Mouse (Mus musculus): ENCODE results near the gene Cap2. TPM values are rescaled to one million over a fixed set of nuclear protein-coding genes. Genes with fewer than 3 reads are reported as not detected.

Cap2 gene
- total RNA-seq, 2 experiments from 2014 or later, result 170 to 199 TPM

DNA sequence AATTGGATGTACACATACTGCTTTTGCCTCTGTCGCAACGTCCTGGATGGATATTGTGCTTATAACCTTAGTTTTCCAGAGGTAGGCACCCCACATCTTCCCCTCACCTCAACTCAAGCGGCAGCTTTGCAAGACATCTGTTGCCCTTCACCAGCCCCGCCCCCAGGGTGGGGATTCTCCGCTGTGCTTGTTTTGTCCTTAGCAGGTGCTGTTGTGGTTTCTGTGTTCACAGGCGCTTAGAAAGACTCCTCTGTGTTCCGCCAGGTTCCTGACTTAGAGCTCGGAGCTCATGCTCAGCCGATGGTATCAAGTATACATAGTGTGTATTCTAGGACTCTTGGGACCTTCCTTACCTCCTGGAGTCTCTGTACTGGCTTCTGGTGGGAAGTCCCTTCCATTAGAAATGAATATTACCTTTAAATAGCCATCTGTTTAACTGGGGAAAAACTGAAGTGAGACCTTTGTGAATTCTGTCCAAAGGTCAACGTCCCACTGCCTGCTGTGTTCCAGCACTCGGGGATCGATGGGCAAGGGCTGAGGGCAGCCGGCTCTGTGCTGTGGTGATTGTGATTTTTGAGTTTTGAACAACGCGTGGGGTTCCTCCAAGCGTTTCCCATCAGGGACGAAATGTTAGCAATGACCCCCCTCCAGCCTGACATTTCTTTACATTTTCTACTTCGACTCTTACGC, 115.2 kb downstream of the Cap2 start:
- intact Hi-C loops (cut with DNase I), result no loop called here
- DNase-seq (ENCODE audit: low spot score in 2 of 2), result no peak

DNA sequence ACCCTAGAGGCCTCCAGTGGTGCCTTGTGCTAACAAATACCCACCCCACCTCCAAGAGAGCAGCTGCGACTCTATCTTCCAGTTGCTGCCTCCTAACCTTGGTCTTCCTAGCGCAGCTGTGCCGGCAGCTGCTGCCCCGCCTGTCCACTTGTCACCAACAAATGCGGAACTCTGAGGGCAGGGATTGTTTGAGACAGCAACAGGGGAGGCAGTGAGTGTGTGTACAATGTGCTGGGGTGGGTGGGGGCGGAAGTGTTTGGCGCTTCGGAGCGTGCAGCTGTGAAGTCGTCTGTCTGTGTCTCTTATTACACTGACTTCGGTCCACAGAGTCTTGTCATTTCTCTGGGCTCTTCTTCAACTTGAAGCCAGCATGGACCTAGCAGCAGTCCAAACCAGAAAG, 118.0 kb downstream of the Cap2 start:
- intact Hi-C loops (cut with DNase I), result no loop called here
- peak in 1 of 2 experiments; percentile 19 for DNase-seq (ENCODE audit: low spot score in 2 of 2)

DNA sequence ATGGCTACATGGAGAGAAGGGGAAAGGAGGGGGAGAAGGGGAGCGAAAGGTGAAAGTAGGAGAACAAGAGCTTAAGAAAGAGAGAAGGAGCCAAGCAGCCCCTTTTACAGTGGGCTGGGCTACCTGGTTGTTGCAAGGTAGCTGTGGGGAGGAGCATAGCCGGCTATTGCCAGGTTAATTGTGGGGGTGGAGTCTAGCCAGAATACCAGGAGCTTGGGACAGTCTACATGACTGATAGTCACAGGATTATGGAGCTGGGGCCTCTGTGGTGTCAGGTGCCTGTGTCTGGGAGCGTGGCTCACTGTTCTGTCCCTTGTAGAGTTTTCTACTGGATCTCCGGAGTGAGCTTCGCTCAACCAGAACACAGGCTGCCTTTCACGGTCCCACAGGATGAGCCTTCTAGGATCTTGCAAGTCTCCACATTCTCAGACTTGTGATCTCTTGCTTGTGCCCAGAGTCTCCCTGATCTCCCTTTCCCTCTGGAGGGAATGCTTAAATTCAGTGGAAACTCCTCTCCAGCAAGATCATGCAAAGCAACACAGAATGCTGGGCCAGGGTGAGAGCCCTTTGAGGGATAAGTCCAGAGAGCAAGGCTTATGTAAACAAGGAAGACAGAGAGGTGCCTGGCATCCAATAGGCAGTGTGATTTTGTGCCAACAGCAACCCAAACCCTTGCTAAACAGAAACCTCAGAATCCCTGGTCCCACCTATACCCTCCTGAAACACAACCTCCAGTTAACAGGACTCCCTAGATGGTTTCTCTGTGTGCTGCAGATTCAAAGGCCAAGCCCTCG, 119.5 kb downstream of the Cap2 start:
- intact Hi-C loops (cut with DNase I), result no loop called here
- DNase-seq (ENCODE audit: low spot score in 2 of 2), result no peak

DNA sequence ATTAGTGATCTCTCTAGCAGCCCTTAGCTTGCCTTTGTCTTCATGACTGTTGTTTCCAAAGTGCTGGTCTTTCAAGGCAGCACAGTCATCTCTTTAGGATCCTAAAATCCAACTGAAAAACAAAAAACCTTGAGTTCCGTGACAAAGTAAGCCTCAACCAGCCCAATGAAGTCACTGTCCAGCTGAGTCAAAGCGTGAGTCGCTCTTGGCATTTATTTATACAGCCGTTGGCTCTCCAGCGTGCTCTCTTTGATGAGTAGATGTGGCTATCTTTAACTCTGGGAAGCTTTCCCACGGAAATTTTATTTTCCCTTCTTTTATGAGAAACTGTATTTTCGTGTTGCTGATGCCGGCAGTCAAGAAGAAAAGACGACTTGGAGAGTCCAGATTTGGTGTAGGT, 125.0 kb downstream of the Cap2 start:
- intact Hi-C loops (cut with DNase I), result no loop called here
- DNase-seq (ENCODE audit: low spot score in 2 of 2), result peak in 1 of 2 experiments; percentile 49

DNA sequence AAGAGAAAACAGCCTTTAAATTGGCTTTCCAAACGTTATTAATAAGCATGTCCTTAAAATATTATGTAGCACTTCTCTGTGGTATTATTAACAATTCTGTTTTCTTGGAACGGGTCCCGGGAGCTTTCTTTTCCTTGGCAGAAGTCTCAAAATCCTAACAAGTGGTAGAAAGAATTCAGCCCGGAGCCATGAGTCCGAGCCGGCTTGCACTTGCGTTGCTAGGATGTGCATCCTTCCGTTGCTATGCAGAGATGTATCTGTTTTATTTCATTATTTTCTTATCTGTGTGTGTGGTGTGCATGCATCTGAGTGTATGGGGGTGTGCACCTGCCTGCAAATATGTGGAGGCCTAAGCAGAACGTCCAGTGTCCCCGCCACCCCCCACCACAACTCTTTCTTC, 126.2 kb downstream of the Cap2 start:
- intact Hi-C loops (cut with DNase I), result no loop called here
- peak; percentile 59 to 75 for DNase-seq (ENCODE audit: low spot score in 2 of 2)

DNA sequence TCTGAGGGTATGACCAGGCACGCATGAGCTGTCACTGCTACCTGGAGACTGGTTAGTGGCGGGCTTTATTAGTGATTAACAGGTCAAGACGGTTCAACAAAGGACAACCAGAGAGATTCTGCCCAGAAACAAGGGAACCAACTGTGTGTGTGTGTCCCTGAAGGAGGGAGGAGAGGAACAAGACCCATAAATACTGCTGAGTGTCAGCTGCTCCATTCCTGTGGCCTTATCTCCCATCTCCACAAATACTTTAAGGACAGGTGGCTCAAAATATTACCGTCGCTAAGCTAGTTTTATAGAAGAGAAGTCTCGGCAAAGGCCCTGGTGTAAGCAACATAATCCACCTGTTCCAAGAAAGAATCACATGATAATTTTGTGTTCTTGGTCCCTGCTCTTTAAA, 127.7 kb downstream of the Cap2 start:
- DNase-seq (ENCODE audit: low spot score in 2 of 2), result no peak
- intact Hi-C loops (cut with DNase I), result no loop called here

DNA sequence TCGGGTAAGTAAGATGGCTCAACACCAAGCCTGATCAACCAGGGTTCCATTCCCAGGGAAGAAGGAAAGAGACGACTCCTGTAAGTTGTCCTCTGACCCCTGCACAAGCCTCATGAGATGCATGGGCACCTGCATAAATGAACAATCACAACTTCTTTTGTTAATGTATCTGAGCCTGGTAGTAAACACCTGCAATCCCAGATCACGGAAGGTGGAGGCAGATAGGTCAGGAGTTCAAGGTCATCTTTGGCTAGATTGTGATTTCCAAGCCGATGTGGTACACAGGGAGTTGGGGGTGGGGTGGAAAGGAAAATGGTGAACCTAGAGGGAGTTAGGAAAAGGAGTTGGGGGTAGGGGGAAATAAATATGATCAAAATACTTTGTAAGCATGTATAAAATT, 131.1 kb downstream of the Cap2 start:
- DNase-seq (ENCODE audit: low spot score in 2 of 2), result no peak
- intact Hi-C loops (cut with DNase I), result no loop called here

DNA sequence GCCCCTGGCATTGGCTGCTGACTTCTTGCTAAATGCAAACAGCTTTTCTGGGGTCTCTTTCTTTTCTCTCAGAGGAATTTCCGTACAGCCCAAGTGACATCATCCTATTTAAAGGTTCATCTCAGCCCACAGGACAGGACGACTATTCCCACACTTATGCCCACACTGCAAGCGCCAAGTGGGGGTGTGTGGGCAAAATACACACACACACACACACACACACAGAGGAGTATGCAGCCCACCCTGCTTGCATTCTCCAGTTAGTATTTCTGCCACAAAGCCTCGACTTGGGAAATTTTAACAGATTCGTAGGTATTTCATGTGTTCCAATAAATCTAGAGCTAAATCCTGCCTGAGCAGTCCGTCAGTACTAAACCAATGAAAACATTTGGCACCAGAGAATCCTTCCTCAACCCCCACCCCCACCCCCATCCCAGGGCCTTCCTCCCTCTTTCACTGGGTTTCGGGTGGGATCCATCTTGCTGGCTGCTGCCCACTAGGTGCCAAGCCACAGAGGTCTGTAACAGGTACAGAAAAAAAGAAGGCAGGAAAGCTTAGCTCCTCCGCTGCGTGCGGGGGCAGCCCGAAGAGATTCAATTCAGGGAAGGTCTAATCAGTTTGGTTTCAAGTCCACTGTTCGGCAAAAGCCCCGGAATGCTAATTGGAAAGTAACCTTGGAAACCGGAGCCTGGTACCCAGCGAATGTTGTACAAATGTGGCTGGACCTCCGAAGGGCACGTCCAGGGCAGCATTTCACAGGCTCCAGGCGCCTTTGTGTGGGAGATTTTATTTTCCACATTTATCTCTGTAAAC, 131.9 kb downstream of the Cap2 start:
- intact Hi-C loops (cut with DNase I), result no loop called here
- DNase-seq (ENCODE audit: low spot score in 2 of 2), result peak; percentile 61 to 75

DNA sequence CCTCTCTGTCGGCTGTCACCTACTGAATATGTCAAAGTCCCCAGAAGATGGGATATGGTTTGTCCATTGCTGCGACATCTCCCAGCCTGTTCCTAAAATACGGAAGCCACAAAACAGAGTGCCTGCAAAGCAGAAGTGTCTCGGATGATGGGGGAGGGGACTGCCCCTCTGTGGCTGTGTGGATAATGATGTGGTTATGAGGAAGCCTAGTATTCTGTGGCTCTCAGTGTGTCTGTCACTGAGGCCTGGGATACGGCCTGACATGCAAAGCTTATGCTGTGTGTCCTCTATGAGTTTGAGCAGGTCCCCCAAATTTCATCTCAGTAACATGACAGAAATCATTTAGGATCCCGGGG, 132.5 kb downstream of the Cap2 start:
- peak; percentile 61 to 63 for DNase-seq (ENCODE audit: low spot score in 2 of 2)
- intact Hi-C loops (cut with DNase I), result no loop called here

DNA sequence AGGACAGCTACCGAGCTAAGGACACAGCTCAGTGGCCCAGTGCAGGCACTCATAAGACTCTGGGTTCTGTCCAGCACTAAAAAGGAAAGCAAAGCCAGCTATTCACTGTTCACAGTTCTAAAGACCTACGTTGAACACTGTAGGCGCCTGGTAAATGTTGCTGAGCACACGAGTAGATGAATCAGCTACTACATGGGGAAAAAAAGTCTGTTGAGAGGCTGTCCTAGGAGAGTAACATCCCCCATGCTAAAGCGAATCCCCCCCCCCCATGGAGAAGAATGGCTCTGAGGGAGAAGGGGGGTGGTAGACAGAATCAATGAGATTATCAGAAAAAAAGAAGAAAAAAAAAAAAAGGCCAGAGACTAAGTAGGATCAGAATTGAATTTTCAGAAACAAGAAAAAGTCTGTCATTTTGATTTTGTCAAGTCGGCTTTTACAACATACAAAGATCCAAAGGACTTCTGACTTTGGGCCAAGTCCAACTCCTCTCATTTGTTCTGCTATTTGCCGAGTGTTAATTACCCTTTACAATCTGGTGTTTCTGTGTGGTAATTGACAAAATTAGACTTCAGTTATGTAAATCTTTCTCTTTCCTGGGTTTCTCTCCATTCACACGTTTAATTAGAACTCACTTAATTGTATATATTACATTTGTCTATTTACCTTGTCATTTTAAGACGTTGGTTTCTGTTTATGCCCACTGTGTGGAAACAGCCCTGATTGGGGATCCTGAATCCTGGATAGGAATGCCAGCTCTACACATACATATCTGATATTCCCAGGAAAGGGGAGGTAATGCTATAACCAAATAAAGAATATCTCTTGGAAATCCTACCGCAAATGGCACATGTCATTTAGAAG, 139.2 kb downstream of the Cap2 start:
- intact Hi-C loops (cut with DNase I), result no loop called here
- DNase-seq (ENCODE audit: low spot score in 2 of 2), result peak in 1 of 2 experiments; percentile 28

DNA sequence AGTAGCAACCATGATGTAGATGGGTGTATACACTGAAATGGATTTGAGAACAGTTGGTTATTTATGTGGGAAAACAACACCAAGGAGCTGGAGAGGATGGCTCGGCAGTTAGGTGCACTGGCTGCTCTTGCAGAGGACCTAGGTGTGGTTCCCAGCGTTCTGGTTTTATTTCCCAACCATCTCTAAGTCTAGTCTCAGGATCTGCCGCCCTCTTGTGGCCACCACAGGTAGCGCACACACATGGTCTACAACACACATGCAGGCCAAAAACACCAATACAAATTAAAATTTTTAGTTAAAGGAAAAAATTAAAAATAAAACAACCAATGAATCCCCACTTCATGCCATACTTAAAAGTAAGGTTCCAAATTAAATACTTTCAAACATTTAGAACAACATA, 140.7 kb downstream of the Cap2 start:
- intact Hi-C loops (cut with DNase I), result no loop called here
- DNase-seq (ENCODE audit: low spot score in 2 of 2), result no peak

DNA sequence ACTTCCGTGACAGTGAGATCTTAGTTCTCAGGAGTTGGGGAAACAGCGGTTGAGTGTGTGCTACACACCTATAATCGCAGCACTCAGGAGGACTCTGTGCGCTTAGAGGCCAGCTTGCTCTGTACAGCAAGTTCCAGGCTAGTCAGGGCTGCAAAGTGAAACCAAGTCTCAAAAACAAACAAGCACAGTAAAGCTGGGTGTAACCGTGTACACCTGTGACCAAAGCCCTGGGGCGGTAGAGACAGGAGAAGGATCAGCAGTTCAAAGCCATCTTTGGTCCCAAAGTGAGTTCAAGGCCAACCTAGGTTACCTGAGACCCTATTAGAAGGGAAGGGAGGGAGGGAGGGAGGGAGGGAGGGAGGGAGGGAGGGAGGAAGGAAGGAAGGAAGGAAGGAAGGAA, 142.5 kb downstream of the Cap2 start:
- intact Hi-C loops (cut with DNase I), result no loop called here
- DNase-seq (ENCODE audit: low spot score in 2 of 2), result no peak

DNA sequence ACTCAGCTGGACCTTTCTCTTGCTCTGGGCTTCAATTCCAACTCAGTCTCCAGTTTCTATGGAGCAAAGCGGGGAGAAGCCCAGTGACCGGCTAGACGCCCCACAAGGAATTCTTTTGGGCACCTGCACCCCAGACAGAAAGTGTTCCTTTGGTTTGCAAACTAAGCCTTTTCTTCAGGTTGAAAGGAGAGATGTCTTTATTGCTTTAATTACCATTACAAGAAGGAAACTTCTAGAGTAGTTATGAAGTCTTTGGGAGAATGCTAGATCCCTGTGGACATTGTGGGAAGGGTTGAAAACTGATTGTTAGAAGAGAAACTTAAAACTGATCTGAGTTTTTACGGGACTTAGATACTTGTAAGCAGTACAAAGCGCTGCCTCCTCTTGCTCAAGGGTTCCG, 143.8 kb downstream of the Cap2 start:
- intact Hi-C loops (cut with DNase I), result no loop called here
- DNase-seq (ENCODE audit: low spot score in 2 of 2), result no peak

DNA sequence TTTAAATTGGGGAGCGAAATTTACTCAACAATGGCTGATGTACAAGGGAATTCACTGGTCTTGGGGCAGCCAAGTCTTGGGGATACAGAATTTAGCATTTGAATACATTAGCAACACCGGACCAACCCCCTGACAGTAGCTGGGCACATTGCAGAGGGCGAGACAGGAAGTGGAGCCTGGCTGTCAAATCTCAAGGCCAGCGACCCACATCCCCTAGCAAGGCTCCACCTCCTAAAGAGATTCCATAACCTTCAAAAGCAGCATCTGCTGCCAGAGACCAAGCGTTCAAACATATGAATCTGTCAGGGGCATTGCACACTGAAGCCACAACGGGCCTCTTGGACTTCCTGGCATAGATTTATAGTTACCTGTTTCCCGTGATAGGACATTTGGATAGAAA, 150.2 kb downstream of the Cap2 start:
- intact Hi-C loops (cut with DNase I), result no loop called here
- DNase-seq (ENCODE audit: low spot score in 2 of 2), result no peak

DNA sequence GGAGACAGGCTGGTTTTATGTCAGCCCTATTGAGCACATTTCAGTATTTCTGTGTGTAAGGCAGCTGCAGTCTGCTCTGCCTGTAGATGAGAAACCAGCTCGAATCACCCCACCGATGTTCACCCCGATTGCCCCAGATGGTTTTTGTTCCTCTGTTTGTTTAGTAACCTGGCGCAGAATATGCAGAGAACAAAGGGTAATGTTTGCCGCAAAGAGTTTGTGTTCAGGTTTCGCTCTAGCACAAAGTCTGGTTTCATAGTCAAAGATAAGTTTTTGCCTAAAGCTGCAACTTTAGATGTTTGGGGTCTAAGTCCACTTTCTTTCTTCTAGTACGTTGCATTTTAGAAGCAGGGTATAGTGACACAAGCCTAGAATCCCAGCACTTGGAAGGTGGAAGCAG, 151.0 kb downstream of the Cap2 start:
- no peak for DNase-seq (ENCODE audit: low spot score in 2 of 2)
- intact Hi-C loops (cut with DNase I), result no loop called here

DNA sequence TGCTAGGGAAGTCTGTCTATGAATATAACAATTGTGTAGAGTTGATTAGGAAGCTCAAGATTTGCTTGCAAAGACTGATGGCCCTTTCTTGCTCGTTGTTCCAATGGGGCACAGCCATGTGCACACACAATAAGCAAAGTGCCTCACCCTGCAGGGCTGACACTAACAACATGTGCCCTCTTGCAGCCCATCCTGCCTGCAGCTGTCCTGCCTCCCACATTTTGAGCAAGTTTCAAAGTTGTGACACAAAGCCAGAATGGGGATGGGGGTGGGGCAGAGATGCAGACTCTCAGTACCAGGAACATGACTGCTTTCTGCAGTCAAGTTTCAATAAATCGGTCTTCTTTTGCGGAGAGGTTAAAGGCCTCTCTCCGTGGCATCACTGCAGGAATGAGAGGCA, 152.0 kb downstream of the Cap2 start:
- intact Hi-C loops (cut with DNase I), result no loop called here

DNA sequence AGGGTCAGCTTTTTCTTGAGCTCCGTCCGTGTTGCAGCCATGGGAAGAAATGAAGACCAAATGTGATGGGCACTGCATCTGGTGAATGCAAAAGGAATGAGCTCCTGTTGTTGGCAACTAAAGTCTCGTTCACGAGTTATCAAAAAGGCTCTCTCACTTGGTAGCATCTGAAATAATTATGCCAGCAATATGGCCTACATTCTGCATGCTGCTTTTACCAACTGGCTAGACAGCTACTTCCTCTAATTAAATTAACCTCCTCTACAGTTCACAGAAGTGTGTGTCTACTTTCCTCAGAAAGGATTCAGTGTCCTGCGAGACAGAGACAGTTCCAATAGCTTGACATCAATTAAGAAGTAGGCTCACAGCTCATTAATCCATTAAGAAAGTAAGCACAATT, 152.9 kb downstream of the Cap2 start:
- no peak for DNase-seq (ENCODE audit: low spot score in 2 of 2)

More for the DNA sequence above, 152.0 kb downstream of the Cap2 start:
- no peak for DNase-seq (ENCODE audit: low spot score in 2 of 2)

DNA sequence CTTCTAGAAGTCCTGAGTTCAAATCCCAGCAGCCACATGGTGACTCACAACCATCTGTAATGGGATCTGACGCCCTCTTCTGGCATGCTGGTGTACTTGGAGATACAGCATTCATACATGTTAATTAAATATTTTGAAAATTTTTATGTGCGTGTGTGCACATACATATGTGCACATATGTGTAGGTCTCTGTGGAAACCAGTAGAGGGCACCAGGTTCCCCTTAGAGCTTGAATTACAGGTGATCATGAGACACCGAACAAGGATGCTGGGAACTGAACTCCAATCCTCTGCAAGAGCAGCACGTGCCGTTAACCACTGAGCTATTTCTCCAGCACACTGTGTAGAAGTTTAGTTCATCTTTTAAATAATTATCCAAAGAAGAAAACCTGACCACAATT, 157.6 kb downstream of the Cap2 start:
- DNase-seq (ENCODE audit: low spot score in 2 of 2), result no peak
- intact Hi-C loops (cut with DNase I), result no loop called here

More for the DNA sequence above, 152.9 kb downstream of the Cap2 start:
- intact Hi-C loops (cut with DNase I), result no loop called here

DNA sequence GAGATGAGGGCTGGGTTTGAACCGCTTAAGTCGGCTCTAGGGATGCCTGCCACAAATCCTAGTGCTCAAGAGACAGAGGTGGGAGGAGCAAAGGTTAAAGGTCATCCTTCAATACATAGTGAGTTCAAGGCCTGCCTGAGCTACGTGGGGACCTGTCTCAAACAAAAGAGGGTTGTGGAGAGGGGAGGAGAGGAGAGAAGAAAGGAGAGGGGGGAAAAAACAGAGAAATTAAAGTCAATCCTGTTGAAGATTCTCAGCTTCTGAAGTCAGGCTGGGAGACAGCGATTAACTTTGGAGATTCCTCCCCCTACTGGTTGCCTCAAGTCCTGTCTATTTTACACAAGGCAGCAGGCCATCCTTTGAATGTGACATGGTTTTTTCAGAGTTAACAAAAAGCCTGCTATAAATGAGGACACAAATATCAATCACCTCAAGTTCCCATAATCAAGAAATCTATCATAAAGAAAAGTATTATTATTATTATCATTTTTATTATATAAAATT, 161.9 kb downstream of the Cap2 start:
- intact Hi-C loops (cut with DNase I), result loop anchor here (2.0 to 10.0 kb wide), 2 partner anchors 249 to 353 kb away; partner anchors contain the start of gene Rbm24
- peak; percentile 60 to 76 for DNase-seq (ENCODE audit: low spot score in 2 of 2)

All from left cerebral cortex, postnatal 14 days (tissue).